Mouse (Mus musculus): ENCODE results near the gene Bicra. TPM values are rescaled to one million over a fixed set of nuclear protein-coding genes. Genes with fewer than 3 reads are reported as not detected.
A peak's percentile ranks its signal among the peaks of the same experiment; 100 is the strongest.

The Bicra gene
- total and polyA plus RNA-seq, 2 experiments from 2014 or later = 3.8 to 6.2 TPM

DNA sequence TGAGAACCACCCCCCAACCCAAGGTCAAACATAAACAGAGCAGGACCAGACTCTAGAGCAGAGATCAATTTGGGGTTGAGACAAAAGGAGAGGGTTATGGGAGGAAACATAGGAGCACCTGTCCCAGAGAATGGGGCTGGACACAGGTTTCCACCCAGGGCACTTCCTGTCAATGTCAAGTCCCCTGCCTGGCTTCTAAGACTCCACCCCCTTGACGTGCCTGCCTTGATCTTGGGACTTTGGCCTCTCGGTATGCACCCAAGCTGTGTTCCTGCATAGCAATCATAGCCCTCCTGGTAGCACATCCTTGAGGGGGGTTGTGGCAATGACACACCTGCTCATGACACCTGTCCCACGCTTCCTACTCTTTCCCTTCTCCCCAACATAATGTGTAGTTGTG lies 54.6 kb downstream of the Bicra start:
- no peak overlapping the region for H3K4me3 ChIP-seq (ENCODE audit: low read length)
- no peak overlapping the region for H3K9ac ChIP-seq (replicated peaks; ENCODE audit: low read length)
- H3K4me1 ChIP-seq (ENCODE audit: insufficient read depth, low read length) = no peaks in the 10 kb centered on the region
- 79% methylated on average over 3 of the region's 3 CpGs for WGBS
- no peak for ATAC-seq
- H3K9me3 ChIP-seq (ENCODE audit: low read length) = no peaks in the 10 kb centered on the region
- no peak for TF ChIP-seq CTCF (IDR thresholded peaks at IDR 0.05; ENCODE audit: low read depth)
- no peaks in the 10 kb centered on the region for H3K27me3 ChIP-seq (ENCODE audit: insufficient read depth, low read length)
- H3K4me2 ChIP-seq (ENCODE audit: low read depth, low read length) = no peak overlapping the region
- DNase-seq (ENCODE audit: low spot score) = no peak
- H3K27ac ChIP-seq = no peak overlapping the region
- peaks cover 36% of the 10 kb centered on the region for H3K36me3 ChIP-seq (ENCODE audit: insufficient read depth, low read length)

DNA sequence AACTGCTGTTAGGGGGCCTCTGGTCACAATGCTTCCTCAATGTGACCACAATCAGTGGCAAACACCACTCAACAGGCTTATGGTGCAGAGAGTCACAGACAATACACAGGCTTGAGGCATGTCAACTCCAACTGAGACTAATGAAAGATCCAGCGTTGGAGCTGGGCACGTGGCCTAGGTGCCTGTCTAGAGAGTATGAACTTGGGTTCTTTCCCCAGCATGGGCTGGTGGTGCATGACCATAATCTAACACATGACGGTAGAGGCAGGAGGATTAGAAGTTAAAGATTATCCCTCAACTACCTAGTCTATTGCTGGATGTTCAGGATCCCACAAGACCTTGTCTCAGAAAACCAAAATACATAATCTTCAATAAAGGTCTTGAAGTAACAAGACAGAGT lies 56.0 kb downstream of the Bicra start:
- Histone ChIP-seq H3K9me3 (ENCODE audit: low read length) (no peaks in the 10 kb centered on the region), H3K36me3 (ENCODE audit: insufficient read depth, low read length) (peaks cover 45% of the 10 kb centered on the region), H3K27ac (no peak overlapping the region), H3K4me1 (ENCODE audit: insufficient read depth, low read length) (no peaks in the 10 kb centered on the region), H3K4me3 (ENCODE audit: low read length) (no peak overlapping the region), H3K4me2 (ENCODE audit: low read depth, low read length) (no peak overlapping the region), H3K9ac (replicated peaks; ENCODE audit: low read length) (no peak overlapping the region), H3K27me3 (ENCODE audit: insufficient read depth, low read length) (no peaks in the 10 kb centered on the region)
- WGBS = 78% methylated on average over 3 of the region's 3 CpGs
- ATAC-seq = no peak
- no peak for DNase-seq (ENCODE audit: low spot score)
- no peak for TF ChIP-seq CTCF (IDR thresholded peaks at IDR 0.05; ENCODE audit: low read depth)

DNA sequence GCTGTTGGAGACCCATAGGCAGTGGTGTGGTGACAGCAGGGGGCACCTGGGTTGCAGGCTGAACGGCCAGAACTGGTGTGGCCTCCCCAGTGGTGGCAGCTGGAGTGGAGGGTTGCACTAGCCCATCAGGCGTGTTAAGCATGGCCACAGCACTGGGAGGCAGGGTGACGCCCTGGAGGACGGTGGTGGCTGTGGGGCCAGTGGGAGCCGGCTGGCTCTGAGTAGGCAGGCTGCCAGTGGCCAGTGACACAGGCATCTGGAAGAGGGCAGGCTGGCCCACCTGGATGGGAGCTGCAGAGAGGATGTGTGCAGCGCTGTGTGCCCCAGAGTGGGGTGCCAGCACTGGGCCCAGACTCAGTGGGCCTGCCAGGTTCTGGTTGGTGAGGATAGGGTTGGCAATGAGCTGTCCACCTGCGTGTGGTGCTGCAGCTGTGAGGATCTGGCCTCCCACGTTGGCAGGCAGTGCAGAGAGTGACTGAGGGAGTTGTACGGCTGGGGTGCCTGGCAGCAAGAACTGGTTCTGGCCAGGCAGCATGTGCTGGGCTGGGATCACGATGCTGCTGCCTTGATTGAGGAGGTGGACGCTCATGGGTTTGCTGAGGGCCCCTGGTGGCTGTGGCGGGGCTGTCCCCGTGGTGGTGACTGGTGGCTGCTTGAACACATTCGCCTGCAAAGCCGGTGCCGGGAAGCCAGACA lies 59.9 kb downstream of the Bicra start:
- DNase-seq (ENCODE audit: low spot score) (no peak), ATAC-seq (peak; percentile 35; the same call in 1 of the 2 replicates)
- no peak overlapping the region for H3K27ac ChIP-seq
- H3K9me3 ChIP-seq (ENCODE audit: low read length) = no peaks in the 10 kb centered on the region
- peaks cover 34% of the 10 kb centered on the region for H3K36me3 ChIP-seq (ENCODE audit: insufficient read depth, low read length)
- no peak overlapping the region for H3K4me2 ChIP-seq (ENCODE audit: low read depth, low read length)
- no peak overlapping the region for H3K9ac ChIP-seq (replicated peaks; ENCODE audit: low read length)
- TF ChIP-seq CTCF (IDR thresholded peaks at IDR 0.05; ENCODE audit: low read depth) = no peak
- no peaks in the 10 kb centered on the region for H3K27me3 ChIP-seq (ENCODE audit: insufficient read depth, low read length)
- no peaks in the 10 kb centered on the region for H3K4me1 ChIP-seq (ENCODE audit: insufficient read depth, low read length)
- WGBS = 89% methylated on average over 16 of the region's 16 CpGs
- no peak overlapping the region for H3K4me3 ChIP-seq (ENCODE audit: low read length)

DNA sequence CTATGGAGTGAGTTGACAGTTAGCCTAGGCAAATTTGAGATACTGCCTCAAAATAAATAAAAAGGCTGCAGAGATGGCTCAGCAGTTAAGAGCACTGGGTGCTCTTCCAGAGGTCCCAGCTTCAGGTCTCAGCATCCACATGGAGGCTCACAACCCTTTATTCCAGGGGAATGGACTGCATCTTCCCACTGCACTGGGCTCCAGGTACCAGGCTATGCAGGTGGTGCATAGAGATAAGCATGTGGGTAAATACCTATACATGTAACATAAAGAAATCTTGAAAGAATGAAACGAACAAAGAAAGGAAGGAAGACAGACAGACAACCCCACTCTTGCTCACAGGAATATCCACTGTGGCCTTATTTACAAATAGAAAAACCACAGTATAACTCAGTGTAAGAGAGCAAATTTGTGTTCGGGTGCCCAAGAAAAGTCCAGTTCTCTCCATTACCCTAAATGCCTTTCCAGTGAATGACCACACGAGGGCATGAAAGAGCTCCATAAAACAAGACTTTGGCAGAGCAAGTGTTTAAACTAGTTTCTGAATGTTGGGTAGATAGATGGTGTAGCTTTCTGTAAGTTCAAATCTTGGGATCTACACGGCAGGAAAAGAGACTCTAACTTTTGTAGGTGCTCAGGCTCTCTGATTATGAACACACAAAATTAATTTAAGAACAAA lies 64.9 kb downstream of the Bicra start:
- ATAC-seq (no peak), DNase-seq (ENCODE audit: low spot score) (peak; percentile 73)
- no peak overlapping the region for H3K9ac ChIP-seq (replicated peaks; ENCODE audit: low read length)
- H3K9me3 ChIP-seq (ENCODE audit: low read length) = no peaks in the 10 kb centered on the region
- H3K36me3 ChIP-seq (ENCODE audit: insufficient read depth, low read length) = peaks cover 22% of the 10 kb centered on the region
- no peak overlapping the region for H3K27ac ChIP-seq
- no peaks in the 10 kb centered on the region for H3K27me3 ChIP-seq (ENCODE audit: insufficient read depth, low read length)
- no peak overlapping the region for H3K4me2 ChIP-seq (ENCODE audit: low read depth, low read length)
- H3K4me1 ChIP-seq (ENCODE audit: insufficient read depth, low read length) = no peaks in the 10 kb centered on the region
- H3K4me3 ChIP-seq (ENCODE audit: low read length) = no peak overlapping the region
- 38% methylated on average over 4 of the region's 4 CpGs for WGBS
- TF ChIP-seq CTCF (IDR thresholded peaks at IDR 0.05; ENCODE audit: low read depth) = peak; percentile 79

DNA sequence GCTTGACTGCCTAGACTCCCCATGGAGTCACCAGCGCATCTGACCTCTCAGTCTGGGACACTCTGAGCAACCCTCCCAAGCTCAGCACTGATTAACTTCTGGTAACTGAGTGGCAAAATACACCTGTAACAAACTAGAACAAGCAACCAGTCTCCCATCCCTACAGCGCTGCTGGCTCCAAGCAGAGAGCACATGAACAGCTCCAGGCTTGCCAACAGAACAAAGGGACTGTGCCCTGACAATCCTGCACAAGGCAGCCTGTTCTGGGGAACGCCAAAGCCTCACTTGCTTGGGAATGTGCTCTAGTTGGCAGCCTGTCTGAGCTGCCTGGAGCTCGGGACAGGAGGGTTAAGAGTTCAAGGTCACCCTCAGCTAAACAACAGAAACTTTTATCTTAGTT lies 66.2 kb downstream of the Bicra start:
- 77% methylated on average over 4 of the region's 4 CpGs for WGBS
- peaks cover 20% of the 10 kb centered on the region for H3K36me3 ChIP-seq (ENCODE audit: insufficient read depth, low read length)
- H3K4me3 ChIP-seq (ENCODE audit: low read length) = no peak overlapping the region
- H3K9me3 ChIP-seq (ENCODE audit: low read length) = no peaks in the 10 kb centered on the region
- no peak overlapping the region for H3K9ac ChIP-seq (replicated peaks; ENCODE audit: low read length)
- DNase-seq (ENCODE audit: low spot score) = no peak
- no peak for ATAC-seq
- no peaks in the 10 kb centered on the region for H3K27me3 ChIP-seq (ENCODE audit: insufficient read depth, low read length)
- no peak overlapping the region for H3K27ac ChIP-seq
- H3K4me2 ChIP-seq (ENCODE audit: low read depth, low read length) = no peak overlapping the region
- no peak for TF ChIP-seq CTCF (IDR thresholded peaks at IDR 0.05; ENCODE audit: low read depth)
- H3K4me1 ChIP-seq (ENCODE audit: insufficient read depth, low read length) = no peaks in the 10 kb centered on the region

DNA sequence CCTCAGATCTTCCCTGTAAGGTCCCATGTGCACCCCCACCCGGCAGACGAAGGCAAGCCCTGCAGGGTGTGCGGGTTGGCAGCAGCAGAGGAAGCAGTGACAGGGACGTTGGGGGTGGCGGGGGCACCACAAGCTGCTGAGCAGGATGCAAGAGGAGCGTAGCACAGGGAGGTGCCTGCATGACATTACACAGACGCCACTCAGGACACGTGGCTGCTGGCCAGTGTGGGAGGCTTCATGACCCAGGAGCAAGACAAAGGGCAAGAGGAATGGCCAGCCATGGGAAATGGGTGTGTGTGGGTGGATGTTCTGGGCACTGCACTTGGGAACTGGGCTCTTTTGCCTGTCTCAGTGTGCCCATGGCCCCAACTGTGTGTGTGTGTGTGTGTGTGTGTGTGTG lies 67.5 kb downstream of the Bicra start:
- TF ChIP-seq CTCF (IDR thresholded peaks at IDR 0.05; ENCODE audit: low read depth) = no peak
- Histone ChIP-seq H3K36me3 (ENCODE audit: insufficient read depth, low read length) (peaks cover 24% of the 10 kb centered on the region), H3K4me2 (ENCODE audit: low read depth, low read length) (no peak overlapping the region), H3K9ac (replicated peaks; ENCODE audit: low read length) (no peak overlapping the region), H3K27me3 (ENCODE audit: insufficient read depth, low read length) (no peaks in the 10 kb centered on the region), H3K4me1 (ENCODE audit: insufficient read depth, low read length) (no peaks in the 10 kb centered on the region), H3K4me3 (ENCODE audit: low read length) (no peak overlapping the region), H3K27ac (no peak overlapping the region), H3K9me3 (ENCODE audit: low read length) (no peaks in the 10 kb centered on the region)
- DNase-seq (ENCODE audit: low spot score) = no peak
- 74% methylated on average over 8 of the region's 8 CpGs for WGBS
- peak; percentile 12; the same call in 1 of the 2 replicates for ATAC-seq

DNA sequence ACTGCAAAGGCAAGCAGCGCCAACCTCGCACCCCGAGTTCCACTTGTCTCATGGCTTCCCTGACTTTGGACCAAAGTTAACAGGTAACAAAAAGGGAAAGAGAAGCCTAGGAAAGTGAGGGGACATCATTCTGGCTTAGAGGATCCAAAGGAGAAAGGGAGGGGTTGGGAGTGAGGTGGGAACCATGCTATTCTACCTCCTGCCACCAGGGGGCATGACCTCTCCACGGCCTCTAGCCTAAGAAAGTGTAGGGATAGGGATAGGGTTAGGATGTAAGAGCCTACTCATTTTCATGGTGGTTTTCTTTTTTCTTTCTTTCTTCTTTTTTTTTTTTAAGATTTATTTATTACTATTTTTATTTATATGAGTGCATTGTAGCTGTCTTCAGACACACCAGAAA lies 71.8 kb downstream of the Bicra start:
- H3K36me3 ChIP-seq (ENCODE audit: insufficient read depth, low read length) = peaks cover 47% of the 10 kb centered on the region
- ATAC-seq = no peak
- 75% methylated on average over 4 of the region's 4 CpGs for WGBS

More for the DNA sequence above, 71.8 kb downstream of the Bicra start:
- no peak overlapping the region for H3K4me3 ChIP-seq (ENCODE audit: low read length)
- no peaks in the 10 kb centered on the region for H3K27me3 ChIP-seq (ENCODE audit: insufficient read depth, low read length)
- no peak overlapping the region for H3K9ac ChIP-seq (replicated peaks; ENCODE audit: low read length)
- TF ChIP-seq CTCF (IDR thresholded peaks at IDR 0.05; ENCODE audit: low read depth) = peak; percentile 88
- H3K4me1 ChIP-seq (ENCODE audit: insufficient read depth, low read length) = no peaks in the 10 kb centered on the region
- DNase-seq (ENCODE audit: low spot score) = peak; percentile 59
- H3K9me3 ChIP-seq (ENCODE audit: low read length) = no peaks in the 10 kb centered on the region
- H3K4me2 ChIP-seq (ENCODE audit: low read depth, low read length) = no peak overlapping the region
- no peak overlapping the region for H3K27ac ChIP-seq

All from hindbrain, postnatal 0 days (tissue).